Mouse (Mus musculus): ENCODE data around the gene Lcn12. TPM values are rescaled to one million over a fixed set of nuclear protein-coding genes. Genes with fewer than 3 reads are reported as not detected.

The Lcn12 gene
- polyA plus RNA-seq, 1 experiment from 2014 or later: not detected

- DNase-seq (ENCODE audit: low spot score) (no peak), ATAC-seq (replicated peaks; ENCODE audit: low FRiP score, low TSS enrichment, low read depth) (no peak)
- Histone ChIP-seq H3K4me1 (replicated peaks; ENCODE audit: control insufficient read depth, insufficient read depth, low read length) (no peaks in the 10 kb centered on the region), H3K27ac (ENCODE audit: low read depth) (no peak overlapping the region), H3K4me3 (ENCODE audit: low read depth, low read length) (no peak overlapping the region), H3K36me3 (ENCODE audit: control insufficient read depth, insufficient read depth, low read length) (no peaks in the 10 kb centered on the region), H3K27me3 (replicated peaks; ENCODE audit: control insufficient read depth, insufficient read depth, low read length) (no peaks in the 10 kb centered on the region), H3K4me2 (ENCODE audit: low read length) (no peak overlapping the region), H3K9ac (ENCODE audit: low read length) (no peak overlapping the region), H3K9me3 (ENCODE audit: control insufficient read depth, low read length) (no peaks in the 10 kb centered on the region)
- 69% methylated on average over 14 of the region's 14 CpGs for WGBS
These were observed 26.0 kb downstream of the Lcn12 start for GRCm38 (mm10) chr2:25467606-25468303.

DNA sequence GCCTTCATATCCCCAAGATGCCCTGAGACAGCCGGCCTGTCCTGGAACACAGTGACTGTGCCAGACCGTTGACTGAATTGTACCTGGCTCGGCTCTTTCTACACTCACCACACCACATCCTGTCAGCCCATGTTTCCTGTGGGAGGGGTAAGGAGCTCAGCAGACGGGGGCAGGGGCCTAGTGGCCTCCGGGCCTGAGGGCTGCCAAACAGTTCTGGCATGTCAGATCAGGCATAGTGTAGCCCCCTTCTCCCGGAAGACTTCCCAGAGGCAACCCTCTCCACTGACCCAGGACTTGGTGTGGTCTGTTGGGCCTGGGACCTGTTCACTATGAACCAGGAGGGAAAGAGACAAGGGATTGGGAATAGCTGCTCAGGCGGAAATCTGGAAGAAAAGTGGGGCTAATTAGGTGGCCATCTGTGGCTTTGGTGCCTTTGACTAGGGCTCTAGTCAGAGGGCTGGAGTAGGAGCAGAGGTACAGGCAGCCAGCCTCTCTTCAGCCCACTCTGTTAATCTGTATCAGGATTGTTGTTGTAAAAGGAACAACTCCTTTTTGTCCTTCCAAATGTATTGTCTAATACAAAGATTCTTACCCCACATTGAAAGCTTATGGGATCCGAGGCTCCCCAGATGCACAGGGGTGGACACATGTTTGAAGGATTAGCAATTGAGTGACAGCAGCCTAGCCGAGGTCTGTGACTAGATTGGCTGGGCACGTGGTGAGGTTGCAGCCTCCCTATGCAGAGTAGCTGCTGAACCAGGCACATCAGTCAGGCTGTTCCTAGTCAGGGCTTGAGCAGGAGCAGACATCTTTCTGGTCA lies 27.7 kb downstream of the Lcn12 start:
- WGBS: 50% methylated on average over 10 of the region's 10 CpGs
- Histone ChIP-seq H3K27ac (ENCODE audit: low read depth) (no peak overlapping the region), H3K27me3 (replicated peaks; ENCODE audit: control insufficient read depth, insufficient read depth, low read length) (no peaks in the 10 kb centered on the region), H3K4me1 (replicated peaks; ENCODE audit: control insufficient read depth, insufficient read depth, low read length) (0 out of 2 replicates have a peak, but pooled peaks cover 5% of the 10 kb centered on the region), H3K4me3 (ENCODE audit: low read depth, low read length) (no peak overlapping the region), H3K4me2 (ENCODE audit: low read length) (no peak overlapping the region), H3K9ac (ENCODE audit: low read length) (no peak overlapping the region), H3K36me3 (ENCODE audit: control insufficient read depth, insufficient read depth, low read length) (no peaks in the 10 kb centered on the region), H3K9me3 (ENCODE audit: control insufficient read depth, low read length) (no peaks in the 10 kb centered on the region)
- DNase-seq (ENCODE audit: low spot score) (no peak), ATAC-seq (replicated peaks; ENCODE audit: low FRiP score, low TSS enrichment, low read depth) (no peak)

- H3K36me3 ChIP-seq (ENCODE audit: control insufficient read depth, insufficient read depth, low read length): no peaks in the 10 kb centered on the region
- H3K4me1 ChIP-seq (replicated peaks; ENCODE audit: control insufficient read depth, insufficient read depth, low read length): 0 out of 2 replicates have a peak, but pooled peaks cover 5% of the 10 kb centered on the region
- WGBS: 85% methylated on average over 2 of the region's 2 CpGs
- H3K27me3 ChIP-seq (replicated peaks; ENCODE audit: control insufficient read depth, insufficient read depth, low read length): no peaks in the 10 kb centered on the region
- H3K9me3 ChIP-seq (ENCODE audit: control insufficient read depth, low read length): no peaks in the 10 kb centered on the region
- DNase-seq (ENCODE audit: low spot score): no peak
- no peak overlapping the region for H3K4me3 ChIP-seq (ENCODE audit: low read depth, low read length)
- no peak overlapping the region for H3K9ac ChIP-seq (ENCODE audit: low read length)
- ATAC-seq (replicated peaks; ENCODE audit: low FRiP score, low TSS enrichment, low read depth): no peak
- H3K27ac ChIP-seq (ENCODE audit: low read depth): no peak overlapping the region
- H3K4me2 ChIP-seq (ENCODE audit: low read length): no peak overlapping the region
These were observed 28.5 kb downstream of the Lcn12 start for GRCm38 (mm10) chr2:25465256-25465655.

- Histone ChIP-seq H3K36me3 (ENCODE audit: control insufficient read depth, insufficient read depth, low read length) (0 out of 2 replicates have a peak, but pooled peaks cover 5% of the 10 kb centered on the region), H3K4me1 (replicated peaks; ENCODE audit: control insufficient read depth, insufficient read depth, low read length) (peaks cover 16% of the 10 kb centered on the region; the same call in 1 of the 2 replicates), H3K9me3 (ENCODE audit: control insufficient read depth, low read length) (no peaks in the 10 kb centered on the region), H3K9ac (ENCODE audit: low read length) (no peak overlapping the region), H3K27me3 (replicated peaks; ENCODE audit: control insufficient read depth, insufficient read depth, low read length) (no peaks in the 10 kb centered on the region), H3K4me3 (ENCODE audit: low read depth, low read length) (no peak overlapping the region), H3K4me2 (ENCODE audit: low read length) (no peak overlapping the region), H3K27ac (ENCODE audit: low read depth) (no peak overlapping the region)
- WGBS: 89% methylated on average over 3 of the region's 3 CpGs
- no peak for DNase-seq (ENCODE audit: low spot score)
- ATAC-seq (replicated peaks; ENCODE audit: low FRiP score, low TSS enrichment, low read depth): no peak
These were observed 30.1 kb downstream of the Lcn12 start for GRCm38 (mm10) chr2:25463630-25464029.

DNA sequence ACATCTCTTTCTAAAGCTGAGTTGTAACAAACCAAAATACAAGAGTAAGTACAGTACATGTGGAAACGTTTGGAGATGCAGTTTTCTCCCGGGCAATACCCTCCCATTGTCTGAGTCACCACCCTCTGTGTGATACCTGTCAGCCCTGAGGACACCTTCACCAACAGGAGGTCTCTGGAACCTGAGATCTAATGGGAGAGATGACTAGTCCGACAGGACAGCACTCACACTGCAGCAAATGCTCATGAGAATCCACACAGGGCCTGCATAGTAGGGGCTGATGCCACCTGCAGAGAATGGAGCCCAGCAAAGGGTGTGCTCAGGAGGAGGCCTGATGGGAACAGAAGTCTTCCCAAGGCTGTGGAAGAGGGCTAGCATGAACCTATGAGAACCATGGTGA lies 32.3 kb downstream of the Lcn12 start:
- 28% methylated on average over 3 of the region's 3 CpGs for WGBS
- H3K27ac ChIP-seq (ENCODE audit: low read depth): peak overlapping the region; percentile 62; the same call in 1 of the 2 replicates
- peaks cover 16% of the 10 kb centered on the region; the same call in 1 of the 2 replicates for H3K4me1 ChIP-seq (replicated peaks; ENCODE audit: control insufficient read depth, insufficient read depth, low read length)
- peak overlapping the region; percentile 37 for H3K9ac ChIP-seq (ENCODE audit: low read length)
- peak overlapping the region; percentile 83 for H3K4me2 ChIP-seq (ENCODE audit: low read length)
- ATAC-seq (replicated peaks; ENCODE audit: low FRiP score, low TSS enrichment, low read depth) (peak; percentile 8; the same call in 1 of the 2 replicates), DNase-seq (ENCODE audit: low spot score) (no peak)
- peak overlapping the region; percentile 76 for H3K4me3 ChIP-seq (ENCODE audit: low read depth, low read length)
- no peaks in the 10 kb centered on the region for H3K27me3 ChIP-seq (replicated peaks; ENCODE audit: control insufficient read depth, insufficient read depth, low read length)
- no peaks in the 10 kb centered on the region for H3K9me3 ChIP-seq (ENCODE audit: control insufficient read depth, low read length)
- H3K36me3 ChIP-seq (ENCODE audit: control insufficient read depth, insufficient read depth, low read length): 0 out of 2 replicates have a peak, but pooled peaks cover 5% of the 10 kb centered on the region

GRCm38 (mm10) chr2:25460551-25461309 lies 33.0 kb downstream of the Lcn12 start, which contains the start of gene Paxx:
TSS of gene Paxx (minus strand) at chr2:25461094.
- H3K4me3 ChIP-seq (ENCODE audit: low read depth, low read length): peak within 1 kb of the TSS; percentile 76
- peak within 1 kb of the TSS; percentile 77 for H3K27ac ChIP-seq (ENCODE audit: low read depth)
- H3K4me1 ChIP-seq (replicated peaks; ENCODE audit: control insufficient read depth, insufficient read depth, low read length): peaks cover 16% of the 10 kb centered on the region; the same call in 1 of the 2 replicates
- WGBS: 1% methylated on average over 48 of the region's 48 CpGs
- peak within 1 kb of the TSS; percentile 83 for H3K4me2 ChIP-seq (ENCODE audit: low read length)
- ATAC-seq (replicated peaks; ENCODE audit: low FRiP score, low TSS enrichment, low read depth) (peak; percentile 89), DNase-seq (ENCODE audit: low spot score) (peak; percentile 90)
- H3K9me3 ChIP-seq (ENCODE audit: control insufficient read depth, low read length): no peaks in the 10 kb centered on the region
- H3K36me3 ChIP-seq (ENCODE audit: control insufficient read depth, insufficient read depth, low read length): 0 out of 2 replicates have a peak, but pooled peaks cover 5% of the 10 kb centered on the region
- H3K27me3 ChIP-seq (replicated peaks; ENCODE audit: control insufficient read depth, insufficient read depth, low read length): no peaks in the 10 kb centered on the region
- H3K9ac ChIP-seq (ENCODE audit: low read length): peak within 1 kb of the TSS; percentile 54

GRCm38 (mm10) chr2:25460135-25460534 lies 33.6 kb downstream of the Lcn12 start:
- peak; percentile 7; the same call in 1 of the 2 replicates for ATAC-seq (replicated peaks; ENCODE audit: low FRiP score, low TSS enrichment, low read depth)
- Histone ChIP-seq H3K9me3 (ENCODE audit: control insufficient read depth, low read length) (no peaks in the 10 kb centered on the region), H3K9ac (ENCODE audit: low read length) (peak overlapping the region; percentile 54), H3K4me3 (ENCODE audit: low read depth, low read length) (peak overlapping the region; percentile 76), H3K27ac (ENCODE audit: low read depth) (peak overlapping the region; percentile 77; the same call in 1 of the 2 replicates), H3K36me3 (ENCODE audit: control insufficient read depth, insufficient read depth, low read length) (0 out of 2 replicates have a peak, but pooled peaks cover 5% of the 10 kb centered on the region), H3K4me2 (ENCODE audit: low read length) (peak overlapping the region; percentile 83), H3K27me3 (replicated peaks; ENCODE audit: control insufficient read depth, insufficient read depth, low read length) (no peaks in the 10 kb centered on the region), H3K4me1 (replicated peaks; ENCODE audit: control insufficient read depth, insufficient read depth, low read length) (peaks cover 16% of the 10 kb centered on the region; the same call in 1 of the 2 replicates)
- 32% methylated on average over 5 of the region's 5 CpGs for WGBS
- no peak for DNase-seq (ENCODE audit: low spot score)

- H3K9me3 ChIP-seq (ENCODE audit: control insufficient read depth, low read length): no peaks in the 10 kb centered on the region
- no peak overlapping the region for H3K4me3 ChIP-seq (ENCODE audit: low read depth, low read length)
- no peak overlapping the region for H3K9ac ChIP-seq (ENCODE audit: low read length)
- H3K4me1 ChIP-seq (replicated peaks; ENCODE audit: control insufficient read depth, insufficient read depth, low read length): peaks cover 16% of the 10 kb centered on the region; the same call in 1 of the 2 replicates
- H3K4me2 ChIP-seq (ENCODE audit: low read length): no peak overlapping the region
- WGBS: 77% methylated on average over 5 of the region's 5 CpGs
- 0 out of 2 replicates have a peak, but pooled peaks cover 5% of the 10 kb centered on the region for H3K36me3 ChIP-seq (ENCODE audit: control insufficient read depth, insufficient read depth, low read length)
- ATAC-seq (replicated peaks; ENCODE audit: low FRiP score, low TSS enrichment, low read depth) (no peak), DNase-seq (ENCODE audit: low spot score) (no peak)
- H3K27ac ChIP-seq (ENCODE audit: low read depth): no peak overlapping the region
- no peaks in the 10 kb centered on the region for H3K27me3 ChIP-seq (replicated peaks; ENCODE audit: control insufficient read depth, insufficient read depth, low read length)
These were observed 34.8 kb downstream of the Lcn12 start for GRCm38 (mm10) chr2:25458911-25459310.
